Mouse (Mus musculus) embryonic fibroblast, embryonic 13.5 days (primary cell): ENCODE data around the gene Cdh10. TPM values are rescaled to one million over a fixed set of nuclear protein-coding genes. Genes with fewer than 3 reads are reported as not detected.

Experiments
- H3K27ac ChIP-seq: 2 replicates; pipeline ENCODE4 v1.5.1; 2012; ENCODE audit warnings: low read length, control low read depth, inconsistent platforms; ENCODE audit not compliant: insufficient read depth
- H3K4me1 ChIP-seq: 2 replicates; pipeline ENCODE4 v1.6.1; 2011; ENCODE audit warnings: low read length; ENCODE audit not compliant: control insufficient read depth, insufficient read depth
- H3K4me3 ChIP-seq: 2 replicates; pipeline ENCODE4 v1.5.1; 2011; ENCODE audit warnings: mild to moderate bottlenecking, control low read depth, low read length; ENCODE audit not compliant: insufficient read depth
- CTCF ChIP-seq: IDR thresholded peaks from 2 replicates; pipeline ENCODE4 v1.5.1; 2011; ENCODE audit warnings: mild to moderate bottlenecking, control low read depth, low read length, moderate library complexity, borderline replicate concordance; ENCODE audit not compliant: insufficient read depth
- POLR2A ChIP-seq: IDR thresholded peaks from 2 replicates; pipeline ENCODE4 v1.6.1; 2011; ENCODE audit warnings: low read depth, mild to moderate bottlenecking, control low read depth, low read length, moderate library complexity
- polyA plus RNA-seq: library from polyadenylated mRNA; stranded (reverse); fragments of >200 nt; gene quantifications from 2 replicates; pipeline ENCODE4 v1.2.4, GENCODE M21; 2011; ENCODE audit warnings: low read depth; ENCODE audit not compliant: missing spikeins, insufficient read length

Cdh10 gene
- polyA plus RNA-seq, 1 experiment: 6.9 TPM

DNA sequence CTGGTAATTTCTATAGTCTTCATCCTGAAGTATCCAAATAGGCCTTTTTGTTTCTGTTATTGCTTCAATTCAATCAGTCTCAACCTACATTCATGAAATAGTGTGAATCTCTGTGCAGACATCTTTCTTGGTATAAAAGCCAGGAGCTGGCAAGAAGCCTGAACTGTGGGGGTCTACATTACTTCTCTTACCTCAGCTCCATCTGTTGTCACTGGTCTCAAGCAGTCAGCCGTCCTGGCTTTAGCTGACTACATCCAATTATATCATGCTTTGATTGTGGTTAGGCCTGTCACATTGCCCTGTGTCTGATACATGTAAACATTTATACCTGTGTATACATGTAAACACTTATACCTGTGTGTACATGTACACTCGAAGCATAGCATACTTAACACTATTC lies 31.8 kb downstream of the Cdh10 start:
- no peak for TF ChIP-seq POLR2A
- no peak for TF ChIP-seq CTCF
- H3K4me3 ChIP-seq: no peak overlapping the region
- no peaks in the 10 kb centered on the region for H3K4me1 ChIP-seq
- H3K27ac ChIP-seq: no peak overlapping the region

DNA sequence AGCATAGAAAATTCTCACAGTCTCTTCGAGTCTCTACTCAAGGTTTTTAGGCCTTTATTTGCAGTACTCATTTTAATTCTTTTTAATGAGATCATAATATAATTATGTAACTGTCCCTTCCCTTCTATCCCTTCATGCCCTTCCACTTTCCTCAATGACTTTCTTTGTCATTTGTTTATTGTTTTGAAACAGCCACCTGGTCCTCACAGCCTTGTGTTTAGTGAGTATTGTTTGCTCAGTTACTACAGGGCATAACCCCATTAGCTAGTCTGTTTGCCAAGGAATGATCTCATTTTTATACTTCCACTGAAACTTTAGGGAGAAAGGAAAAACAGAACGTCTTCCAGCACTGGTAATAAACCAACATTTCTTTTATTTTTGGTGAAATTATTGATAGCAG lies 39.4 kb downstream of the Cdh10 start:
- Histone ChIP-seq H3K27ac (no peak overlapping the region), H3K4me3 (no peak overlapping the region), H3K4me1 (no peaks in the 10 kb centered on the region)
- TF ChIP-seq POLR2A (no peak), CTCF (no peak)

DNA sequence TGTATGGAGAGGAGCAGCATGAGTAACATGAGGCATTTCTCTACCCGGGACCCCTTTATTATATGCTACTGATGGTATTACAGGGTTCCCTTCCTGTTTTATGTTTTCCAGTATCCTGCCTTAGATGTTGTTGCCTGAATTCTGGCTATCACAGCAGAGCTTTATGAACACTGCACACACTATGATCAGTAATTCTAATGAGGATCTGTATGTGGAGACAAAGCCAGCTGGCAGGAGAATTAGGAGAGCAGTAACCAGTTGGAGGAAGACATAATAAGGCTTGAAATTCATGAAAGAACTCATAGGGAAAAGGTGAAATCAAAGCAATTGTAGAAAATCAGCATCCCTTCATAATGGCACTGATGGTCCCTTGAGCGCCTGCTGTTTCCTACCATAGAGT lies 51.1 kb downstream of the Cdh10 start:
- TF ChIP-seq POLR2A: no peak
- TF ChIP-seq CTCF: no peak
- Histone ChIP-seq H3K4me3 (no peak overlapping the region), H3K27ac (no peak overlapping the region)

DNA sequence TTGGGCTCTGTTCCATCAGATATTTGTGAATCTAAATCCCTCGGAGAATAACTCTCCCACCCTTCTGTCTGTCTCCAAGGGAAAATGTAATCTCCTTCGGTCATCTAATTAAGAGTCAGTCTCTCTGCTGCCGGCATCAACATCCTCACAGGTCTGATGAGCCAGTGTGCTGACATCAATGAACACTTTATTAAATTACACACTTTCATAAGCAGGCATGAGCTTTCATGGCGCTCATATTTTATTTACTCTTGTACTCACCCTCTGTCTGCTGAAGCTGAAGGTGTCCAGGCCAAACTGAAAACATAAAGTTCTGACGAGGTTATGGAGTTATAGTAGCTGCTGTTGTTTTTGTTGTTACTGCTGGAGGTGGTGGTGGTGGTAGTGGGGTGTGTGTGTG lies 62.7 kb downstream of the Cdh10 start:
- Histone ChIP-seq H3K27ac (no peak overlapping the region), H3K4me3 (no peak overlapping the region), H3K4me1 (no peaks in the 10 kb centered on the region)
- TF ChIP-seq POLR2A (no peak), CTCF (no peak)

More for the DNA sequence above, 51.1 kb downstream of the Cdh10 start:
- H3K4me1 ChIP-seq: no peaks in the 10 kb centered on the region

DNA sequence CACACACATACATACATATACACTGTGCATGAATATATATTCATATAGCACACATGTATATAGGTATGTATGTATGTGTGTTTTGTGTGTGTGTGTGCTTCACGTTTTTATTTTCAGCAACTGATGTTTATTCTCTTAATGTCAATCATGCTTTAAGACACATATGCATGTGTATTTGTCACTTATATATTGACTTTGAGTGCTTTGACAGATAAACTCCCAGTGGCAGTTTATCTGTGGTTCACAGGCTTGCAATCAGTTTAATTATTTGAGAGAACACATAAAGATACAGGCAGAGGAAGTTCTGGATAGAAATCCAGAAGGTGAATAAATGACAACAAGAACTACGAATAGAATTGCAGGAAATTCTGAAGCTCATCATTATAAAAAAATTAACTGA lies 67.9 kb downstream of the Cdh10 start:
- Histone ChIP-seq H3K27ac (no peak overlapping the region), H3K4me3 (no peak overlapping the region)
- TF ChIP-seq CTCF: no peak
- no peak for TF ChIP-seq POLR2A

DNA sequence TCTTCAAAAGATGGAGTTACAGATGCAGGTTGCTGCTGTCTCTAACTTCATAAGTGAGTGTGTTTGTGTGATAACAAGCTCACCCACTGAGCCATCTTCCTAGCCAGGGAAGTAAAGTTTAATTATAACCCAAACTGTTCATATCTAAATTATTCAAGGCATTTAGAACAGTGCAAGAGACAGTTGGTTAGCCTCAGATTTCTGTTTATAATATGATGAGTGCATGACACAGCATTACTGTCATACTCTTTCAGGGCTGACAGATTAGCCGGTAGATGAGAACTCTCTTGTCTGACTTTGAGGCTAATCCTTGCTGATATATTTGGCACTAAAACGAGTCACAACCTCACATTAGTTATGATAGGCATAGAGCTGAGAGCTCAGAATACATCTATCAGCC lies 70.2 kb downstream of the Cdh10 start:
- H3K4me1 ChIP-seq: no peaks in the 10 kb centered on the region
- no peak for TF ChIP-seq POLR2A
- no peak for TF ChIP-seq CTCF
- no peak overlapping the region for H3K4me3 ChIP-seq
- no peak overlapping the region for H3K27ac ChIP-seq

More for the DNA sequence above, 67.9 kb downstream of the Cdh10 start:
- no peaks in the 10 kb centered on the region for H3K4me1 ChIP-seq

DNA sequence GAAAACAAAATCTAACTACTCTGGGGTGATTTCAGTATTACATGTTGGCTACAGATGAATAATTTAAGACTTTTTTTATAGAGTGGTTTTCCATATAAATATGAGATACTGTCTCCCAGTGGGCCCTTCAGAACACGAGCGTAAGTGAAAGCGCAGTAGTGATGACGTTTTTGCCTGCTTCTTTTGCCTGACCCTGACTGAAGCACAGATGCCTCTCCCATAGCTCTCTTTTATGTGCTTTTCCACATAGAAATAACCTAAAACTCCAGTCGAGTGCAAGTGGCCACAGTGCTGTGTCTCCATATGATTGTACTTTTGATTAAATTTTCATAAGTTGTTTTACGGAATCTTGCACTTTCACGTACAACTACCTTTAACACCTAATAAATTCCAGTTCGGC lies 71.6 kb downstream of the Cdh10 start:
- TF ChIP-seq POLR2A: no peak
- no peak for TF ChIP-seq CTCF
- H3K4me3 ChIP-seq: no peak overlapping the region
- H3K27ac ChIP-seq: no peak overlapping the region
- no peaks in the 10 kb centered on the region for H3K4me1 ChIP-seq

DNA sequence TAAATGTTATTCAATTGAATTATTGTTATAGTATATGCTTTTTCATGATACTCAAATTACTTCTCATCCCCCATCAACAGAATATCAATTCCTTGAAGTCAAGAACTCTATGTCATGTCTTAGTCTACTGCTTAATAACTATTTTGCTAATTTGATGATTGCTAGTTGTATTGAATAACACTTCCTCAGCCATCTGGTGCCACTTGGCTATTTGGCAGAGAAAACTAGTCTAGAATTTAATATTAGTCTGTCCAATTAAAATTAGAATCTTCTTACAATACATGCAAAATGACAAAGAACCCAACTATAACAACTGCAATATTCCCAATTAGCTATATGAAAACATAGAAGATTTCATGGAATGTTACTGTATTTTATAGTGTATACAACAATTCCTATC lies 82.0 kb downstream of the Cdh10 start:
- Histone ChIP-seq H3K4me1 (no peaks in the 10 kb centered on the region), H3K4me3 (no peak overlapping the region), H3K27ac (no peak overlapping the region)
- TF ChIP-seq CTCF (no peak), POLR2A (no peak)

DNA sequence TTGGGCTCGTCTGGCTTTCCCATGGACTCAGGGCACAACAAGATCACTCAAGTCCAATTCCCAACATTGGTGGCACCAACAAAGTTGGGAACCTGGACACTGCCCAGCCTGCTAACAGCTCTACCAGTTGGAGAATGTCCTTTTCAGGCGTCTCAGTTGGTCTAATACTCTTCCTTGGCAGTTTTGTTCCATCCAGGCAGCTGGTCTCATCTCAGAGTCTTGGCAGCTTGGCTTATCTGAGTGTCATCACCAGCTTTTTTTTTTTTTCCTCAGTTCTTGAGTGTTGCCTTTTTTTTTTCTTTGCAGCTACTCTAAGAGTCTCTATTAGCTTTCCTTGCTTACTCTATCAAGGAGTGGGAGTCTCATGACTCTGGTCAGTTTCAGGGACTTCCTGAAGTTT lies 85.4 kb downstream of the Cdh10 start:
- no peak for TF ChIP-seq POLR2A
- Histone ChIP-seq H3K4me1 (no peaks in the 10 kb centered on the region), H3K4me3 (no peak overlapping the region), H3K27ac (no peak overlapping the region)

DNA sequence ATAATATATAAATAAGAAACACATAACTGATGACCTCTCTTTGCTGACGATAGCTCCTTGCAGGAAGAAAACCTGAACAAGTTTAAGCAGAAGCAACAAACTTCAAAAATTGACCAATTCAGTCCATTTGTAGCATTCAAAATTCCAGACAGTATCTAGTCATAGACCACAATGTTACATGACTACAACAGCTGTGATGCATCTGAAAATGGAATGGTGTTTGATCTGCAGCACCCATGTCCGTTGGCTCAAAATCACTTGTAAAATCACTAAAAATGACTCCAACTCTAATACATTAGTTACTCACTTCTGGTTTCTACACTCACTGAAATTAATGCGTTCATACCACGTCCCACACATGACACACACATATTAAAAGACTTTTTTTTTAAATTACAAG lies 91.9 kb downstream of the Cdh10 start:
- Histone ChIP-seq H3K4me1 (no peaks in the 10 kb centered on the region), H3K4me3 (no peak overlapping the region), H3K27ac (no peak overlapping the region)
- TF ChIP-seq POLR2A (no peak), CTCF (no peak)
